In genomic region chr4:63710431-63711220, GRCm38 (mm10) we compare ENCODE assay signal across 27 mouse cellular contexts. TPM values are rescaled to one million over a fixed set of nuclear protein-coding genes. Genes with fewer than 3 reads are reported as not detected.
DNase-seq lines count a peak whose midpoint lies in the region; TF ChIP-seq lines count a peak whose summit lies in the region.
"Had no signal": no experiment of that assay in that cellular context is flagged by ENCODE, and none has a peak within 500 bp of the region (broad histone marks: within the 10 kb centered on the region; RNA-seq: fewer than 3 reads in every experiment).

No protein-coding gene starts in this region.

- H3K9me3 ChIP-seq in heart, embryonic 10.5 days: no peaks in the 10 kb centered on the region
- H3K9me3 ChIP-seq: forebrain, embryonic 12.5 days; hindbrain, embryonic 15.5 days; neural tube, embryonic 12.5 days had no signal

- H3K36me3 ChIP-seq in heart, embryonic 10.5 days: no peaks in the 10 kb centered on the region
- H3K36me3 ChIP-seq: forebrain, embryonic 12.5 days; hindbrain, embryonic 15.5 days; neural tube, embryonic 12.5 days had no signal

- no peak overlapping the region for H3K4me3 ChIP-seq in cerebellum, adult 2 months (replicated peaks; ENCODE audit: insufficient read depth, low read depth, low read length)
- no peak overlapping the region for H3K4me3 ChIP-seq in lung, adult 2 months (replicated peaks; ENCODE audit: extremely low read depth, low read depth, low read length)
- no peak overlapping the region for H3K4me3 ChIP-seq in left cerebral cortex, adult 2 months
- no peak overlapping the region for H3K4me3 ChIP-seq in heart, embryonic 10.5 days
- H3K4me3 ChIP-seq: forebrain, embryonic 12.5 days; hindbrain, embryonic 15.5 days; neural tube, embryonic 12.5 days had no signal

- intact Hi-C loops in left cerebral cortex, adult 2 months (cut with DNase I): no loop called here

- H3K27me3 ChIP-seq in cerebellum, adult 2 months (ENCODE audit: control insufficient read depth, insufficient read depth, low read length): no peaks in the 10 kb centered on the region
- H3K27me3 ChIP-seq in heart, embryonic 10.5 days (ENCODE audit: insufficient read depth, poor library complexity, severe bottlenecking): no peaks in the 10 kb centered on the region
- H3K27me3 ChIP-seq: CH12.LX; forebrain, embryonic 12.5 days; hindbrain, embryonic 15.5 days; neural tube, embryonic 12.5 days had no signal

- peak; percentile 85 for DNase-seq in 3T3-L1 (ENCODE audit: low read depth, low spot score)
- peak; percentile 5 for DNase-seq in 416B (ENCODE audit: low read depth)
- DNase-seq in adrenal gland, postnatal 36 days: peak; percentile 8 to 65
- peak; percentile 58 for DNase-seq in large intestine, adult 2 months (ENCODE audit: low read depth, low spot score)
- no peak for DNase-seq in cerebellum, adult 2 months
- no peak for DNase-seq in lung, adult 2 months
- no peak for DNase-seq in left cerebral cortex, adult 2 months (ENCODE audit: extremely low spot score in 1 of 2, low spot score in 2 of 2)
- DNase-seq in heart, embryonic 10.5 days (ENCODE audit: low spot score): no peak
- DNase-seq: cerebellum, adult 11-12 months; cerebellum, postnatal 36 days; gastrocnemius, postnatal 25 days; heart, postnatal 14 days; kidney, adult 8-10 months; kidney, postnatal 4 days; liver; liver, postnatal 0 days; lung, postnatal 4 days; thymus, postnatal 36 days had no signal

- H3K27ac ChIP-seq in cerebellum, adult 2 months (ENCODE audit: insufficient read depth, low read length): no peak overlapping the region
- no peak overlapping the region for H3K27ac ChIP-seq in left cerebral cortex, adult 2 months
- no peak overlapping the region for H3K27ac ChIP-seq in heart, embryonic 10.5 days
- H3K27ac ChIP-seq: forebrain, embryonic 12.5 days; hindbrain, embryonic 15.5 days; neural tube, embryonic 12.5 days had no signal

- no peak for TF ChIP-seq POLR2A in cerebellum, adult 2 months (IDR thresholded peaks at IDR 0.05; ENCODE audit: borderline replicate concordance, insufficient read depth, low read length)
- TF ChIP-seq POLR2A in lung, adult 2 months (IDR thresholded peaks at IDR 0.05; ENCODE audit: borderline replicate concordance, extremely low read depth, low read depth, low read length): no peak

- H3K4me1 ChIP-seq in cerebellum, adult 2 months (ENCODE audit: control insufficient read depth, insufficient read depth, low read length): no peaks in the 10 kb centered on the region
- no peaks in the 10 kb centered on the region for H3K4me1 ChIP-seq in lung, adult 2 months (ENCODE audit: control insufficient read depth, insufficient read depth, low read length)
- no peaks in the 10 kb centered on the region for H3K4me1 ChIP-seq in heart, embryonic 10.5 days
- H3K4me1 ChIP-seq: forebrain, embryonic 12.5 days; hindbrain, embryonic 15.5 days; neural tube, embryonic 12.5 days had no signal

- TF ChIP-seq CTCF in cerebellum, adult 2 months (IDR thresholded peaks at IDR 0.05; ENCODE audit: borderline replicate concordance, insufficient read depth, low read depth, low read length): no peak
- no peak for TF ChIP-seq CTCF in lung, adult 2 months (IDR thresholded peaks at IDR 0.05; ENCODE audit: insufficient read depth, low read length)
- no peak for TF ChIP-seq CTCF in left cerebral cortex, adult 2 months (IDR thresholded peaks at IDR 0.05)

- WGBS in large intestine, adult 2 months: 46% methylated on average over 8 of the region's 8 CpGs
- 55% methylated on average over 8 of the region's 8 CpGs for WGBS in cerebellum, adult 2 months
- 78% methylated on average over 8 of the region's 8 CpGs for WGBS in lung, adult 2 months
- WGBS in heart, embryonic 10.5 days: 76% methylated on average over 8 of the region's 8 CpGs

RNA-seq across cellular contexts. Expression of gene Tnfsf15, which starts 34.3 kb away (rescaled TPM):
- under 1 TPM; 0.23 to 0.53 TPM for total RNA-seq in adrenal gland, postnatal 36 days (2021)
- 0.17 and 0.27 TPM in 2 replicates for polyA plus RNA-seq in large intestine, adult 2 months (2012; rRNA removed)
- polyA plus RNA-seq in cerebellum, adult 2 months (2012; rRNA removed): 0.03 TPM in 2 replicates
- 0.56 and 0.57 TPM in 2 replicates for polyA plus RNA-seq in lung, adult 2 months (2012; rRNA removed)
- under 1 TPM; 0.23 to 0.29 TPM for total RNA-seq in left cerebral cortex, adult 2 months (2021)
- polyA plus RNA-seq in heart, embryonic 10.5 days (2016; fragmentation: Nextera tagmentation; extraction: Ambion mirVana): 0.14 and 0.19 TPM in 2 replicates
- total RNA-seq: heart, postnatal 14 days; layer of hippocampus, postnatal 25 days had no signal
- polyA plus RNA-seq: forebrain, embryonic 12.5 days; liver, postnatal 0 days; midbrain, embryonic 16.5 days had no signal

RNA-seq across cellular contexts. Expression of gene Gm11214, which starts 47.4 kb away (rescaled TPM):
- total RNA-seq in adrenal gland, postnatal 36 days (2021): not detected
- polyA plus RNA-seq in large intestine, adult 2 months (2012; rRNA removed): not detected in 2 replicates
- polyA plus RNA-seq in cerebellum, adult 2 months (2012; rRNA removed): not detected in 2 replicates
- not detected in 2 replicates for polyA plus RNA-seq in lung, adult 2 months (2012; rRNA removed)
- not detected for total RNA-seq in left cerebral cortex, adult 2 months (2021)
- polyA plus RNA-seq in heart, embryonic 10.5 days (2016; fragmentation: Nextera tagmentation; extraction: Ambion mirVana): not detected in 2 replicates
- total RNA-seq: CH12.LX; gastrocnemius, postnatal 25 days; heart, postnatal 14 days; layer of hippocampus, postnatal 25 days; left cerebral cortex, postnatal 25 days had no signal
- polyA plus RNA-seq: activated CD4-positive, CD25-positive, alpha-beta regulatory T cell, adult 4 months; forebrain, embryonic 12.5 days; heart, embryonic 11.5 days; hindbrain, embryonic 15.5 days; liver, postnatal 0 days; midbrain, embryonic 16.5 days; neural tube, embryonic 12.5 days had no signal

Comparison
In these comparisons a context has a peak if more than half of its experiments do, and no peak if none do; other contexts are left out.
1. DNase-seq: peak in 3T3-L1 (single experiment), 416B (single experiment), adrenal gland, postnatal 36 days (2 of 2) and large intestine, adult 2 months (single experiment); none in cerebellum, adult 2 months (0 of 2), lung, adult 2 months (single experiment), left cerebral cortex, adult 2 months (0 of 2) and heart, embryonic 10.5 days (single experiment).